Mouse (Mus musculus) splenic B cell, adult 2 months (primary cell): Measurements from ENCODE around the gene Sdk2.

ENCODE experiments used
- DNase-seq: peaks from one replicate; pipeline ENCODE4 v3.0.0-alpha.2; 2011; ENCODE audit warnings: low read depth, low spot score
- H3K27me3 ChIP-seq: 2 replicates; pipeline ENCODE4 v1.6.1; 2012; ENCODE audit warnings: mild to moderate bottlenecking, low read length, moderate library complexity, mixed read lengths; ENCODE audit not compliant: control insufficient read depth, poor library complexity, insufficient read depth, severe bottlenecking
- H3K36me3 ChIP-seq: 2 replicates; pipeline ENCODE4 v1.6.1; 2012; ENCODE audit warnings: mild to moderate bottlenecking, low read length, moderate library complexity, mixed read lengths; ENCODE audit not compliant: control insufficient read depth, poor library complexity, insufficient read depth, severe bottlenecking

Sdk2 gene

DNA sequence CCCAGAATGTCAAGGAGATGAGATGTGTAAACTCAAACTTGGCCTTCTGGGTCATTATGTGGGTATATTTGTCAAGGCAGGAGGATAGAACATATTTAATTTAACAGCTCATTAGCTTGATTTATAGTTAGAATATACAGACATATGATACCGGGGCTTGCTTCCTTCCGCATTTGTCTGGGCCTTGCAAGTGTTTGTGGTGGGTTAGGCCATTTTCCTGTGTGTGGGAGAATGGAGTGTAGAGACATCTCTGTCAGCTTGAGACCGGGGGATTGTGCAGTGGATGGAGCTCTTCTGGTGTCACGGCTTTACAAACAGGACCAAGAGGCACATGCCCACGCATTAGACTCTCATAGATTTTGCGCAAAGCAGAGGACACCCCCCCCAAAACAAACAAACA is 235.2 kb downstream of the Sdk2 start:
- Histone ChIP-seq H3K27me3 (no peaks in the 10 kb centered on the region; the same call in 1 of the 2 replicates), H3K36me3 (no peaks in the 10 kb centered on the region)
- DNase-seq = no peak

DNA sequence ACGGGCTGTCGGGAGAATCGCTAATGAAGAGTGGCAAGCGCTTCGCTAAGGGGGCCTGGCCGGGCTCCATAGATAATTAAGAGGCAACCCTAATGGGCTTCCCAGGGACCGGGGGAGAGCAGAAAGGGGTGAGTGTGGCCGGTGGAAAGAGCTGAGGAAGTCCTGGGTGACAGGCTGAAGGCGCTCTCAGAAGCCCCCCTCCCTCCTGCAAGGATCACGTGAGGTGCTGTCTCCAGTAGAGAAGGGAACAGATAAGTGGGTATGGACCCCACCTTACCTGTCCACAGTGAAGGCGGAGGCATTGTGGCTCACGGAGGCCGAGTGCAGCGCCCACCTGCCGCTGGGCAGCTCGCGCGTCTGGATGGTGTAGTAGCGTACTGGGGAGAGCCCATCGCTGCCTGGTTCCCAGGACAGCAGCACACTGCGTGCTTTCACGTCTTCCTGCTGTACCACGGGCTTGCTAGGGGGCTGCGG is 238.7 kb downstream of the Sdk2 start:
- H3K27me3 ChIP-seq = no peaks in the 10 kb centered on the region; the same call in 1 of the 2 replicates
- no peaks in the 10 kb centered on the region for H3K36me3 ChIP-seq
- no peak for DNase-seq

DNA sequence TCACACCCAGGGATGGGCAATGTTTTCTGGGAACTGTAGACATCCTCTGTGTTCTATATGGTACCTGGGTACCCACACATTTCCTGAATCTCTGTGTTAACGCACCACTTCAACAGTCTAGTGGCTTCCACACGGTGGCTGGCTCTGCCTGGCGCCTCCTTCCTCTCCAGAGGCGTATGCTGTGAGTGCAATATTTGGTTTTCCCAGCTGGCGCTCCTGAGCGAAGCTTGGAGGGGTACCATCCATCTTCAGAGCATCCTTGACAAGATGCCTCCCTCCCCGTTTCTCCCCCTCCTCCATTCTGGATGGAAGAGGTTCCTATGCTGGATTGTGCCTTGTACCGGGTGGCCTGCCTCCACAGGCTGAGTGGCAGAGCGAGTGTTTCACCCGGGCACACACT is 246.8 kb downstream of the Sdk2 start:
- no peak for DNase-seq
- Histone ChIP-seq H3K27me3 (no peaks in the 10 kb centered on the region), H3K36me3 (no peaks in the 10 kb centered on the region)

DNA sequence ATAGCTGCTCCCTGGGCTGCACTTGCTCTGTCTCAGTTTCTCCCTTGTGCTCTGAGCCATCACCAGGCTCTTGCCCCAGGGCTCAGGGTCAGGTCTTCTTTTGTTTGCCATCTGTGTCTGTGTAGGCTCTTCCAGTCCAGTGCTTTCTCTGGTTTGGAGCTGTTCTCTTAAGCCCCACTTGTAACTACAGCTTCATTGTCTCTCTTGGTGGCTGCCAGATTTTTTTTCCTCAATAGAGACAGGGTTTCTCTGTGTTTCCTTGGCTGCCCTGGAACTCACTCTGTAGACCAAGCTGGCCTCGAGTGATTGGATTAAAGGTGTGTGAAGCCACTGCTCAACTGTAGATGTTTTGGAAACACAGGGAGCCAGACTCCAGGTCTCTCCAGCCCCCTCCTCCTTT is 247.8 kb downstream of the Sdk2 start:
- DNase-seq = no peak
- H3K36me3 ChIP-seq = no peaks in the 10 kb centered on the region
- no peaks in the 10 kb centered on the region for H3K27me3 ChIP-seq

DNA sequence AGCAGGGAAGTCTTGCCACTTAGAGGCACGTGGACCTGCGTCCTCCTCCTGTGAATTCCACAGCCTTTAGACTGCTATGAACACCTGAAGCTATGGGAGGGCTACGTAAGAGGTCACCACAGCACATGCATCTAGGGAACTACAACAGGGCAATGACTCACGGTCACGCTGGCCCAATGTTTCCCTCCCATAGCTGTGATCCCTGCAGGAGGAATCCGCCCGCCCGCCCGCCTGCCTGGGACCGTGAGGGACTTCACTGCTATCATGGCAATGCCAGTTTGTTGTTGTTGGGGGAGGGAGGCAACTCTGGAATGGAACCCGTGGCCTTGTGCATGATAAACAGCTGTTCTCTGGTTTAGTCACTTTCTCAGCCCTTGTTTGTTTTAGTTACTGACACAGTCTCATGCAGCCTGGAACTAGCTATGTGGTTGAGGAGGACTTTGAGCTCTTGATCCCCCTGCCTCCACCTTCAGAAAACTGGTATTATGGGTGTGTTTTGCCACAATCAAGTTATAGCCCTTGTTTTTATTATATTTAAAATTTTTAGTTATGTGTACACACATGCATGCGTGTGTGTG is 249.8 kb downstream of the Sdk2 start:
- no peak for DNase-seq
- Histone ChIP-seq H3K36me3 (no peaks in the 10 kb centered on the region), H3K27me3 (no peaks in the 10 kb centered on the region)

DNA sequence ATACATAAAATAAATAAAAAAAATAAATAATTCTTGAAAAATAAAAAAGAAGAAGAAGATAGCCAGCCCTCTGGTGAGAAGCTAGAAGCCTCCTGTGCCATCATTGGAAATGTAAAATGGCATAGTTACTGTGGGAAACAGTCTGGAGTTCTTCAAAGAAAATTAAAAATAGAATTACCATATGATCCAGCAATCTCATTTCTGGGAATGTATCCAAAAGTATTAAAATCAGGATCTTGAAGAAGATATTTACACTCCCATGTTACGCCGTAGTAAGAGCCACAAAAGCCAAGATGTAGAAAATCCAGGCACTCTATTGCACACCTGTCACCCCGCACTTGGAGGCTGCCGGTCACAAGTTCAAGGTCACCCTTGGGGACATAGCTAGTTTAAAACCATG is 250.4 kb downstream of the Sdk2 start:
- DNase-seq = no peak
- no peaks in the 10 kb centered on the region for H3K27me3 ChIP-seq
- no peaks in the 10 kb centered on the region for H3K36me3 ChIP-seq

DNA sequence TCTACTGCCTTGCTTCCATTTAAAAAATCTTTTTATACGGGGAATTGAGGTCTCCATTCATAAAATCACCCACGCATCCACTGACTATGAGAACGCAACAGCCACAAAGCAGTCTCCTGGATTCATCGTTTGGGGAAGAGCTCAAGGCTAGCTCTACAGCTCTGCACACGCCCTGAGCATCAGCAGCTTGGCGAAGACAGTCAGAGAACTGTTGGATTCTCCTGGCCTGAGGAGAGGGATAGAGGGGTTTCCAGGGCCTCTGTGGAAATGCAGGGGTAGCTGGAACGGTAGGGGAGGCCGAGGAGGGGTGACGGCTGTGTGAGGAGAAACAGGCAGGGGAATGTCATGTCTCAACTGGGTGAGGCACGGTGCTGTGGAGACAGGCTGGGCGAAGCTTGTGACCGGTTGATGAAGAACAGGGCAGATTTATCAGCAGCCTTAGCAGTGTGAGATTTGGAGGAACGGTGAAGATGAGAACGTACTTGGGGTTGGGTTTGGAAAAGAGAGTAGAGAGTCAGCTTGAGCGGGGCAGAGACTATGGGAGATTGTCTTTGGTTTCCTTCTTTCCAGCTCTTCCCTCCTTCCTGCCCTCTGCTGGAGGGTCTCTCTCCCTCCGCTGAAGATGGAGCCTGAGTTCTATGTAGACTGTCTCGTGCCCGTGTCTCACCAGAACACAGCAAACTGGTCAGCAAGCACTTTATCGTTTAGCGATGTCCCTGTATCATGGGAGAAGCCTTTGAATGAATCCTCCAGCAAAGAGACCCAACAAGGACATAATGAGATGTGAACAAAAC is 255.1 kb downstream of the Sdk2 start:
- no peaks in the 10 kb centered on the region for H3K27me3 ChIP-seq
- DNase-seq = no peak
- no peaks in the 10 kb centered on the region for H3K36me3 ChIP-seq

DNA sequence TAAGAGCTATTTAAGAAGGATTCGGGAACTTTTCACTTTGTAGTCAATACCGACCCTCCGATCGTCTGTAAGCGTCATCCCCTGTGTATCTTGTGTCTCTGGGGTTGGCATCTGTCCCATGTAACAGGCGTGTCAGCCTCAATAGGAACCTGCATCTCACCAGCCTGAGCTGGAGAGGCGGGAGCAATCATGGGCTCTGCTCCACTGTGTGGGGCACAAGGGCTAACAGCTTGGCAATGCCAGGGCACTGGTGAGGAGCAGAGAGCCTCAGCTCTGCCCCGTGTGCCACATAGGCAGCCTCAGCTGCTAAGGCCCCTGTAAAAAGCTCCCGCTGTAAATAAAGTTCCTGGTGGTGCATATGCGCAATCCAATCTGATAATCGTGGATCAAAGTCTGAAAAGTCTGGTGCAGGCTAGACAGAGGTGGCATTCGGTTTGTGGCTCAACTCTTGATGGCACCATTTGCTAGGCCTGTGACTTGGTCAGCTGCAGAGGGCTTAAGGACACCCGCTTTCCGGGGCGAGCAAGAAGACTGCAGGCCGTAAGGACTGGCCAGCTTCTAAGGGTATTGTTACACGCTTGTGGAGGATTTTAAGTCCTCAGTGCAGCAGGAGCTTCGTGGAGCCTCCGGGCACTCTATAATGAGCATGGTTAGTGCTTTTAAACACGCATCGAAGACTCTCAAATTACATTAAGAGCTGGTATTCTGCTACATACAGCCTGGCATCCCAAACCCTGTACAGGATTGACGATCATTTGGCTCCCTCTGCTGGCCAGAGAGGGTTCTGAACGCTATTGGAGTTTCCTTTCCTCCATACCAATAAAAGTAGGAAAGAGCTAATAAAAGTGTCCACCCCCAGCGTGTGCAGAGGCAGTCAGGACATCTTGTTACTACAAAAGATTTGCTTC is 256.0 kb downstream of the Sdk2 start:
- H3K36me3 ChIP-seq = no peaks in the 10 kb centered on the region
- peak; percentile 87 for DNase-seq
- H3K27me3 ChIP-seq = no peaks in the 10 kb centered on the region

DNA sequence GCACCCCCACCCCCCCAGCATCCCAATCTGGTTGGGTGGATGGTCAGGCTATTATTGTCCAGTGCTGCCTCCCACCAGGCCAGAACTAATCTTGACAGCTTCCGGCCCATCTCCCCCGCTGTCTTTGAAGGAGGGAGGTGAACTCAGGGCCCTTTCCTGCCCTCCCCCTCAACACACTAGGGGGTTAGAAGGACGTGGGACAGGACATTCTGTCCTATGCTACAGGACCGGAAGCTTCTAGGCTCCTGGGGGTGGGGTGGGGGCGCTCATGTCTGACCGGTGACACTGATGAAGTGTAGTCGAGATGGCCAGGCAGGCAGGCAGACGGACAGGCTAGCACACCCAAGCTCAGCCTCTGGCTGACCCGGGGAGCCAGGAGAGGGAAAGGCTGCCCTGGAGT is 259.8 kb downstream of the Sdk2 start:
- DNase-seq = no peak
- H3K36me3 ChIP-seq = no peaks in the 10 kb centered on the region
- H3K27me3 ChIP-seq = 0 out of 2 replicates have a peak, but pooled peaks cover 2% of the 10 kb centered on the region

DNA sequence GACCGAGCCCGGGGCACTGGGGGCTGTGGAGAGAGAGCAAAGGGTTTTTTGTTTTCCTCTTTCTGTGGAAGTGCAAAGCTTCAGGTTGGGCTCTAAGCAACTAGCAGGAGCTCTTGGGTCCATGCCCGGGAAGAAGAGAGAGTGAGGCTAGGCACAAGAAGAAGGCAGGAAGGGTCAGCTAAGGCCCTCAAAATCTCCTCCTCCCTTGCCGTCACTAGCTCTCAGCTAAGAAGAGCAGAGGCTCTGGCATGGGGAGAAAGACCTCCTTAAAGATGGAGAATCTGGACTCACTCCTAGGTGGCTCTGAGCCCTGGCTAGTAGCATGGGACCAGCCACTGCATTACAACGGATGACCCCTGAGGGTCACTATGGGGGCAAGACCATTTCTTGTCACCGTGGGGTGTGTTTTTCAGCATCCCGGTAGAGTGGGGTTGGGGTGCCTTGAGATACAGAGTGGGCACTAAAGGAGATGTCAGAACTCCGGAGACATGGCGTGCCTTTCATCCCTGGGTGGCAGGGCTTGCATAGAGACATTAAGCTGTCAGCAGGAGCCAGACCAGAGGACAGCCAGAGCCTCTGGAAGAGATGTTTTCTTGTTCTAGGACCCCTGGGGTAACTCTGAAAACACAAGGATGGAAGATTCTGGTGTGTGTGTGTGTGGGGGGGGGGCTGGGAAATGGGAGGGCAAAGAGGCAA is 260.3 kb downstream of the Sdk2 start:
- Histone ChIP-seq H3K36me3 (no peaks in the 10 kb centered on the region), H3K27me3 (0 out of 2 replicates have a peak, but pooled peaks cover 2% of the 10 kb centered on the region)
- DNase-seq = no peak

DNA sequence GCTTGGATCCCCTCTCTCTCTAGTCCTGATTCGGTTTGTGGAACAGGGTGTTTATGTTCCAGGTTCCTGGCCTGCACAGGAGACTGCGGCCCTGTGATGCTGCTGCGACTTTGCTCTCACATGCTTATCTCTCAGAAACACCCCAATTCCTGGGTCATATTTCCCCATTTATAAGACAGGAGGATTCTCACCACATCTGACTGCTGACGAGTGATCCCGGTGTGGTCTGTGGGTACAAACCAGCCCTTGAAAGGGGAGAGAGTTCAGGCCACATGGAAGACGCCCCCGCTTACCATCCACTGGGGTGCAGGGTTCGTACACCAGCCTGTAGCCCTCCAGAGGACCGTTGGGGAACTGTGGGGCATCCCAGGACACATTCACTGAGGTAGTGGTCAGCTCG is 260.9 kb downstream of the Sdk2 start:
- DNase-seq = no peak
- Histone ChIP-seq H3K36me3 (no peaks in the 10 kb centered on the region), H3K27me3 (0 out of 2 replicates have a peak, but pooled peaks cover 2% of the 10 kb centered on the region)

DNA sequence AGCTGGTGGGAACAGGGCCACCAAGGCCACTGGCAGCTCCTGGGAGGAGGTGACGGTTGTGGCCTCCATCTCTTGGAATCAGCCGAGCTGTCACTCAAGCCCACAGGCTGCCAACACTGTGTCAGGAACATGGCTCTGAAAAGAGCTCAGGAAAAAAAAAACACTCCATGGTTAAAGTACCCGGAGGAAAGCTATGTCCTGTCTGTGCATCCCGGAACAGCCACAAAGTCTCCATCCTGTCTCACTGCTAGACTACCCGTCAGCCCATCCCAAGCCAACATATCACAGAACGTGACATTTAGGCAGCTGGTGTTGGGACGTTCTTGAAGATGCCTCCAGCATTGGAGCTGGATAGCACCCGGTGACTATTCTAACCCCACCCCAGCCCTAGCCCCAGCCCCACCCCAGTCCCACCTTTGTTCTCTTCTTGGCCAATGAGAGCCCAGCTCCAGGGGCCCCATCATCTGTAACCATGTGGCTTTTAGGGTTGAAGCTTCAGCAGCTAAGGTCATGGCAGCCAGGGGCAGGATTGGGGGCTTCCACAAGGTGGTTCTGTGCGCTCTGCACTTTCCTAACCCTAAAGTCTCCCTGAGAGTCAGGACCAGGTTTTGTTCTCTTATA is 263.4 kb downstream of the Sdk2 start:
- peak; percentile 79 for DNase-seq
- no peaks in the 10 kb centered on the region for H3K36me3 ChIP-seq
- 0 out of 2 replicates have a peak, but pooled peaks cover 2% of the 10 kb centered on the region for H3K27me3 ChIP-seq

DNA sequence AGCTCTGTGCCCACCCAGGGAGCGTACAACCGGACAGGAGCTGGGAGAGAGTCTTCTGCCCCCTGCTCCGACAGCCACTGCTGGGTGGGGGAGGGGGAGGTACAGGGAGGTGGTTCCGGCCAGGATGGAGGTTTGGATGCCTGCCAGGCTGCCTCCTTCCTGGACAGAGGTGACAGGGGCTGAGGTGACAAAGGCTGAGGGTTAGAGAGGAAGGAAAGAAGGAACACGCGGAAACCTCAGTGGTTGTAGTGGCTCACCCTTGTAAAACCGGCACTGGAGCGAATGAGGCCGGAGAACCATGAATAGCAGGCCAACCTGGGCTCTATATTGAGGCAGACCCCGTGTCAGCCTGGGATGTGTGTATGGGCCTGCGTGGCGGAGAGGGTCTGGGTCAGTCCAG is 264.4 kb downstream of the Sdk2 start:
- no peaks in the 10 kb centered on the region for H3K36me3 ChIP-seq
- DNase-seq = peak; percentile 30

DNA sequence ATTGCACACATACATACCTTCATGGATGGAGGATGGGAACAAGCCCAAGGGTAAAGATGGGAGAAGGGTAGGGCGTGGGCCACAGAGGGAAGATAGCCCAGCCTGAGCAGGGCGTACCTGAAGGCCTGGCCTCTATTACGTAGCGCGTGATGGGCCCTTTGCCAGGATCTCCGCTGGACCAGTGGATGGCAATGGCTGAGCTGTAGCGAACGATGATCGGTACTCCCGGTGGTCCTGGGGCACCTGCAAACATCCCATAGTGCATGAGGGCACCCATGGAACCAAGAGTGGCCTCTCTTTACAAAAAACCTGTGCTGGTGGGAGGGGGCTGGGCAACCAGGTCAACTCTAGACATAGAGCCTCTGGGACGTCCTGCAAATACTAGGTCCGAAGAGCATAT is 266.8 kb downstream of the Sdk2 start:
- H3K36me3 ChIP-seq = no peaks in the 10 kb centered on the region
- 0 out of 2 replicates have a peak, but pooled peaks cover 2% of the 10 kb centered on the region for H3K27me3 ChIP-seq
- no peak for DNase-seq

More for the DNA sequence above, 264.4 kb downstream of the Sdk2 start:
- 0 out of 2 replicates have a peak, but pooled peaks cover 2% of the 10 kb centered on the region for H3K27me3 ChIP-seq
